Mouse (Mus musculus) hindbrain, postnatal 0 days (tissue): Measurements from ENCODE around the gene Ralbp1. TPM values are rescaled to one million over a fixed set of nuclear protein-coding genes. Genes with fewer than 3 reads are reported as not detected.

Source experiments
- ATAC-seq: fragments of 200-750 bp; cut with Nextera tagmentation; 2 replicates; pipeline ENCODE4 v1.8.0; 2017; ENCODE audit warnings: mild to moderate bottlenecking, moderate TSS enrichment, moderate library complexity
- DNase-seq: peaks from one replicate; pipeline ENCODE4 v3.0.0-alpha.2; 2015; ENCODE audit warnings: low spot score
- H3K27ac ChIP-seq: fragments of 300-500 bp; sonication (generic); 2 replicates; pipeline ENCODE4 v1.5.1; 2014; ENCODE audit warnings: mild to moderate bottlenecking
- H3K27me3 ChIP-seq: fragments of 300-500 bp; sonication (generic); 2 replicates; pipeline ENCODE4 v1.6.1; 2014; ENCODE audit warnings: low read length, mixed read lengths; ENCODE audit not compliant: insufficient read depth
- H3K36me3 ChIP-seq: fragments of 300-500 bp; sonication (generic); 2 replicates; pipeline ENCODE4 v1.6.1; 2014; ENCODE audit warnings: low read length, mixed read lengths; ENCODE audit not compliant: insufficient read depth
- H3K4me1 ChIP-seq: fragments of 300-500 bp; sonication (generic); 2 replicates; pipeline ENCODE4 v1.6.1; 2014; ENCODE audit warnings: antibody characterized with exemption, low read length, mixed read lengths; ENCODE audit not compliant: insufficient read depth
- H3K4me2 ChIP-seq: fragments of 300-500 bp; sonication (generic); 2 replicates; pipeline ENCODE4 v1.6.1; 2014; ENCODE audit warnings: low read depth, mild to moderate bottlenecking, low read length, moderate library complexity, mixed read lengths
- H3K4me3 ChIP-seq: fragments of 300-500 bp; sonication (generic); 2 replicates; pipeline ENCODE4 v1.5.1; 2014; ENCODE audit warnings: low read length
- H3K9ac ChIP-seq: fragments of 300-500 bp; sonication (generic); replicated peaks from 2 replicates; pipeline ENCODE4 v1.6.1; 2014; ENCODE audit warnings: mild to moderate bottlenecking, low read length, moderate library complexity, mixed read lengths
- H3K9me3 ChIP-seq: fragments of 300-500 bp; sonication (generic); 2 replicates; pipeline ENCODE4 v1.6.1; 2016; ENCODE audit warnings: low read length, mixed read lengths
- CTCF ChIP-seq: IDR thresholded peaks from 2 replicates; pipeline ENCODE4 v1.5.1; 2016; ENCODE audit warnings: antibody characterized with exemption, control low read depth, low read depth
- WGBS: fragments of 180-500 bp; shearing (Covaris S2); extraction: QIAGEN DNeasy Blood & Tissue Kit; methylation state at CpG from one replicate; pipeline ENCODE4 v1.1.7; 2014; 5-methylcytosine and 5-hydroxymethylcytosine counted together
- polyA plus RNA-seq: library from polyadenylated mRNA; unstranded; fragments of >200 nt; fragmentation: Nextera tagmentation; extraction: Ambion mirVana; gene quantifications from 2 replicates; pipeline ENCODE4 v1.2.1, GENCODE M21; 2015
- total RNA-seq: library from RNA; depleted of rRNA; stranded (reverse); fragments of >200 nt; gene quantifications from 2 replicates; pipeline ENCODE4 v1.2.3, GENCODE M21; 2014; rRNA removed

The Ralbp1 gene
- 34.0 and 35.9 TPM in 2 replicates for total RNA-seq
- 51.6 and 54.0 TPM in 2 replicates for polyA plus RNA-seq

DNA sequence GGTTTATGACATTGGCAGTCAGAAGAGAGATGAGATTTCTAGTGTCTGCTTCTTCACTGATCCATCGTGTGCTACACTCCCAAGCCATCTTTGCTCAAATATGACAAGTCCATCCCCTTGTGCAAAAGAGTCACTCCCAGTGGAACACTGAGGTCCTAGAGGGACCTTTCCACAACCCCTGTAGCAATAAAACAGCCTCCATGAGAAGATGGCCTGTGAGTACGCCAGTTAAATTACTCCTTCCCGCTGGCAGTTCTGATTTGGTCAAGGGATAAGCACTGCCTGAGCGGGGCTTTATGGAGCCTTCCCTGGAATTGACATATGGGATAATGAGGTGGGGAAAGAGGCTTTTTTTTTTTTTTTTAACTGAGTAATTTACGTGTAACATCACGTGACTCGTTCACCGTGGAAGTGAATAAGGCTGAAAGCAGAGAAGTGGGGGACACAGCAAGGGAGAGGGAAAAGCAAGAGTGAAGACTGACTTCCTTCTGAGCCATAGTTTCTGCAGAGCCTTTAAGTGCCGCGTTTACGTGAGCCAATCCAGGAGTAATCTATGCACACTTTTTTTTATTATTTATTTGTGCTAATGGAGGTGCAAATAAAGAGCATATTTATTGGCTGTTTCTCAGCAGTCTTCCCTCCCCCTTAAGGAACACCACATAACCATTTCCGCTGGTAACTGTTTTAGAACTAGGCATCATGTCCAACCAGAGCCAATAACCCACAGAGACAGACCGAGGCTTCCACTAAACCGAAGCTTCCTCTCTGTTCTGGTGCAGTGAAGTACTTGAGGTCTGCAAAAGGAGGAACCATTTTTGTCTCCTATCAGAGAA lies at the start of gene Ralbp1:
Ralbp1 (minus strand) TSS at position 102 of the 833 bp plus-strand sequence.
- WGBS = 8% methylated on average over 14 of the region's 14 CpGs
- Histone ChIP-seq H3K27me3 (no peaks in the 10 kb centered on the region), H3K9me3 (no peaks in the 10 kb centered on the region), H3K4me1 (peaks cover 12% of the 10 kb centered on the region; the same call in 1 of the 2 replicates), H3K4me2 (peak within 1 kb of the TSS; percentile 96), H3K27ac (peak within 1 kb of the TSS; percentile 96), H3K9ac (peak within 1 kb of the TSS; percentile 86), H3K36me3 (no peaks in the 10 kb centered on the region), H3K4me3 (peak within 1 kb of the TSS; percentile 95)
- DNase-seq = peak; percentile 59
- ATAC-seq = no peak
- TF ChIP-seq CTCF = no peak

DNA sequence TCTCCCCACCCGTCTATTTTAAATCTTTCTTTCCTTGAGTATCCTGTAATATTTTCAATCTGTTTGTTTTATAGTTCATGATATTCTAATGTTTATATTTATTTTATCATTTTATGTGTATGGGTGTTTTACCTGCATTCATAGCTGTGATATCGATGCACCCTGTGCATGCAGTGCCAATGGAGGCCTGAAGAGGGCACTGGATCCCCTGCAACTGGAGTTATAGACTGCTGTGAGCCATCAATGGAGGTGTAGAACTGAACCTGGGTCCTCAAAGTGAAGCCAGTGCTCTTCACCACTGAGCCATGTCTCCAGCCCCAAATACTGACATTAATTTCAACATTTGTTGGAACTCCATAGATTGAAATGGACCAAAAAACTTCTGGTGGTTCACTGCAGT lies 48.1 kb upstream of the Ralbp1 start:
- Histone ChIP-seq H3K4me2 (no peak overlapping the region), H3K36me3 (peaks cover 17% of the 10 kb centered on the region; the same call in 1 of the 2 replicates), H3K4me1 (0 out of 2 replicates have a peak, but pooled peaks cover 3% of the 10 kb centered on the region), H3K4me3 (no peak overlapping the region), H3K9me3 (no peaks in the 10 kb centered on the region), H3K27ac (no peak overlapping the region), H3K9ac (no peak overlapping the region), H3K27me3 (no peaks in the 10 kb centered on the region)
- no peak for ATAC-seq
- DNase-seq = no peak
- 98% methylated on average over 2 of the region's 2 CpGs for WGBS
- peak; percentile 56 for TF ChIP-seq CTCF

DNA sequence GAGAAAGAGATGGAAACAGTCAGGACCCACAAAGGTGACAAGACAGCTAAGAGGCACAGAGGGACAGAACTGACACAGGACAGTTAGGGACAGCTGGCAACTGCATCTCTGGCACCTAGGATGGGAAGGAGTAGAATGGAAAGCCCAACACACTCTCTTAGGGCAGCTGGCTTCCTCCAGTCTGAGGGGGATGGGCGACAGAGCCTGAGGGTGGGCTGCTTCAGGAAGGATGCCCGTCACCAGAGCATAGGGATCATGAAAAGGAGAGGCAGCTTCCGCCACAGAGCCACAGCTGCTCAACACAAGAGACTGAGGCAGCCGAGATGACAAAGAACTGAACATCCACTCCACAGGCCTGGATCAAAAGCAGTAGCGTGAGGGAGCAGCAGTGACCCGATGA lies 45.9 kb upstream of the Ralbp1 start:
- ATAC-seq = peak; percentile 68
- no peak for DNase-seq

DNA sequence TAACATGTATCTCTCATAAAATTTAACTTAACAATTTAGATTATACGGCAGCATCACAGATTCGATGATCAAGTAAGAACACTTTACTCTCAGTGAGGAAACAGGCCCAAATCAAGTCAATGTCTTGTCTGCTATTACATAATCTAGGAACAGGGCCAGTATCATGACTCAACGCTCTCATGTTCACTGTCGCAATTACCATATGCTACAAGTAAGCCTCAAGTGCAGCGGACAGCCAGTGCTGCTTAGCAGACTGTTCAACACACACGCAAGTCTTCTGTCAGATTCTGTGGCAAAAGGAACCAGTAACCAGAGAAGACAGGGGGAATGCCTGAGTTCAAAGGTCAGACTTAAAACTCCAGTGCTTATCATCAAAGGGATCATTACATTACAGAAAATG lies 45.4 kb upstream of the Ralbp1 start:
- Histone ChIP-seq H3K36me3 (peaks cover 13% of the 10 kb centered on the region; the same call in 1 of the 2 replicates), H3K4me1 (0 out of 2 replicates have a peak, but pooled peaks cover 3% of the 10 kb centered on the region), H3K4me3 (no peak overlapping the region), H3K27me3 (no peaks in the 10 kb centered on the region), H3K27ac (no peak overlapping the region), H3K4me2 (no peak overlapping the region), H3K9ac (no peak overlapping the region), H3K9me3 (no peaks in the 10 kb centered on the region)
- ATAC-seq (peak; percentile 53; the same call in 1 of the 2 replicates), DNase-seq (peak; percentile 55)
- TF ChIP-seq CTCF = no peak
- 58% methylated on average over 6 of the region's 6 CpGs for WGBS

More for the DNA sequence above, 45.9 kb upstream of the Ralbp1 start:
- no peak overlapping the region for H3K9ac ChIP-seq
- no peaks in the 10 kb centered on the region for H3K27me3 ChIP-seq
- no peak overlapping the region for H3K4me2 ChIP-seq
- WGBS = 48% methylated on average over 6 of the region's 6 CpGs
- no peak for TF ChIP-seq CTCF
- H3K27ac ChIP-seq = no peak overlapping the region
- peaks cover 9% of the 10 kb centered on the region; the same call in 1 of the 2 replicates for H3K36me3 ChIP-seq
- no peak overlapping the region for H3K4me3 ChIP-seq
- H3K9me3 ChIP-seq = no peaks in the 10 kb centered on the region
- 0 out of 2 replicates have a peak, but pooled peaks cover 3% of the 10 kb centered on the region for H3K4me1 ChIP-seq

DNA sequence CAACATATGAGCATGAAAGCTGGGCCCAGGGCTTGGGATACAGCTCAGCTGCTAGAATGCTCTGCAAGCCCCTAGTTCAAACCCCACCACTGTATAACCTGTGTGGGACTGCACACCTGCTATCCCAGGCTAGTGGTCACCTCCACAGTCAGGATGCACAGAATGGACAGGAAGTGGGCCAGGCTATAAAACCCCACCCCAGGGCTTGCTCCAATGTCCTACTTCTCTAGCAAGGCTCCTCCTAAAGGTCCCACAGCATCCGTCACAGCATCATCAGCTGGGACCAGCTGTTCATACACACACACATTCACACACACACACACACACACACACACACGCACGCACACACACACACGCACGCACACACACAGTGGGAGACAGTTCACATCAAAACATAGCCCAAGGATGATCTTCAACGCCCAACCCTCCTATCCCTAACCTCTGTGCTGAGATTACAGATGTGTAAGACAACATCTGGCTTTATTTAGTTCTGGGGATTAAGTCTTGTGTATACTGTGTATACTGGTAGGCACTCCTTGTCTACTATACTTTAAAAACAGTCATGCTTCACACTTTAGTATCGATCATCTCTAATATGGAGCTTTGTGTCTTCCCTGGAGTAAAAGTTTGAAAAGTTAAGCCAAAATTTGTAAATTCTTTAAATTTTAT lies 44.7 kb upstream of the Ralbp1 start:
- DNase-seq (no peak), ATAC-seq (no peak)
- no peak for TF ChIP-seq CTCF
- Histone ChIP-seq H3K27ac (no peak overlapping the region), H3K9ac (no peak overlapping the region), H3K4me1 (0 out of 2 replicates have a peak, but pooled peaks cover 3% of the 10 kb centered on the region), H3K4me3 (no peak overlapping the region), H3K4me2 (no peak overlapping the region), H3K9me3 (no peaks in the 10 kb centered on the region), H3K27me3 (no peaks in the 10 kb centered on the region), H3K36me3 (peaks cover 16% of the 10 kb centered on the region)
- 90% methylated on average over 7 of the region's 7 CpGs for WGBS

DNA sequence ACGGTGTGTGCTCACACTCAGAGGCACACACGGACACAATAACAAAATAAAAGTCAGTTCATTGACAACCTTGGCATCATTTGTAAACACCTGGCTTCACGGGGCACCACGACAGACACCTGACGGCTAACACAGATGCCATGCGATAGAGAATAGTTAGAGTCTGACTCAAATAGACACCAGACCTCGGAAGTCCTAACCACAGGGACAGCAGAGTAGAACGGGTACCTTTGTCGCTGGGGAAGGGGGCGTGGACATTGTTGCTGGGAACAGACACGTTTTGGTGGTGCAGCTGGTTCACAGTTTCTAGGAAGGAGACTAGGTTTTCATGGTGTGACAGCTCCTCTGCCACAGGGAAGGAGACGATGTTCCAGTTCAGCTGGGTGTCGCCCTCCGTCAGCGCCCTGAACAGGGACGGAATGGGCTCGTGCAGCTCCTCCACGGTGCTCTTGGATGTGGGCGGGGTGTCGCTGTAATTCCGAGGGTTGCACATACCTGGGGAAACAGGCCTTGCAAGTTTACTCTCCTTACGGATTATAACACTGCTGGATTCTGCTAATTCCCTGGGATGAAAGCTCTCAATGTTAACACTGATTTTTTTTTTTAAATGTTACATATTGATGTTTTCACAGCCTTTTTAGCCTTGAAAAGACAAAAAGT lies 43.9 kb upstream of the Ralbp1 start:
- H3K36me3 ChIP-seq = peaks cover 20% of the 10 kb centered on the region
- WGBS = 91% methylated on average over 22 of the region's 22 CpGs
- no peak for TF ChIP-seq CTCF

More for the DNA sequence above, 43.9 kb upstream of the Ralbp1 start:
- Histone ChIP-seq H3K9ac (no peak overlapping the region), H3K4me2 (no peak overlapping the region), H3K4me3 (no peak overlapping the region), H3K9me3 (no peaks in the 10 kb centered on the region), H3K27me3 (no peaks in the 10 kb centered on the region), H3K27ac (no peak overlapping the region), H3K4me1 (0 out of 2 replicates have a peak, but pooled peaks cover 3% of the 10 kb centered on the region)
- DNase-seq (no peak), ATAC-seq (no peak)
